Mouse (Mus musculus) MEL (cell line): ENCODE measurements around the gene Gsk3a. TPM values are rescaled to one million over a fixed set of nuclear protein-coding genes. Genes with fewer than 3 reads are reported as not detected.

Source experiments
- DNase-seq: peaks from one replicate; pipeline ENCODE4 v3.0.0; 2011; ENCODE audit warnings: low read depth, low spot score
- H3K27ac ChIP-seq: 2 replicates; pipeline ENCODE4 v1.5.1; 2012; ENCODE audit warnings: low read depth, mild to moderate bottlenecking, control low read depth, low read length, moderate library complexity; ENCODE audit not compliant: control insufficient read depth
- H3K27me3 ChIP-seq, 2 experiments: fragments of 150-350 bp in 1 of 2; sonication (generic) in 1 of 2; 2 replicates each; pipeline ENCODE4 v1.6.1; 2012; ENCODE audit warnings: low read length in 2 of 2, mild to moderate bottlenecking in 2 of 2, improper control_type of control experiment in 1 of 2, moderate library complexity in 1 of 2; ENCODE audit not compliant: insufficient read depth in 2 of 2, control insufficient read depth in 1 of 2
- H3K36me3 ChIP-seq, 2 experiments: 2 replicates each; pipeline ENCODE4 v1.6.1; 2012 to 2014; ENCODE audit warnings: low read length in 2 of 2, improper control_type of control experiment in 1 of 2, inconsistent platforms in 1 of 2, mild to moderate bottlenecking in 1 of 2; ENCODE audit not compliant: insufficient read depth in 2 of 2, control insufficient read depth in 1 of 2
- H3K4me1 ChIP-seq, 2 experiments: fragments of 150-350 bp in 1 of 2; sonication (generic) in 1 of 2; 2 replicates each; pipeline ENCODE4 v1.6.1; 2012; ENCODE audit warnings: low read length in 2 of 2, improper control_type of control experiment in 1 of 2, mild to moderate bottlenecking in 1 of 2; ENCODE audit not compliant: insufficient read depth in 2 of 2, control insufficient read depth in 1 of 2
- H3K4me3 ChIP-seq, 2 experiments: fragments of 150-350 bp in 1 of 2; sonication (generic) in 1 of 2; 2 replicates each; pipeline ENCODE4 v1.5.1; 2012; ENCODE audit warnings: low read depth in 2 of 2, low read length in 2 of 2, mild to moderate bottlenecking in 2 of 2, moderate library complexity in 2 of 2, control low read depth in 1 of 2, improper control_type of control experiment in 1 of 2; ENCODE audit not compliant: control insufficient read depth in 1 of 2, insufficient read depth in 1 of 2
- H3K79me2 ChIP-seq: 2 replicates; pipeline ENCODE4 v1.6.1; 2012; ENCODE audit warnings: mild to moderate bottlenecking, low read length, moderate library complexity; ENCODE audit not compliant: control insufficient read depth, poor library complexity, insufficient read depth
- H3K9ac ChIP-seq: 2 replicates; pipeline ENCODE4 v1.6.1; 2012; ENCODE audit warnings: low read depth, mild to moderate bottlenecking, control low read depth, low read length, moderate library complexity; ENCODE audit not compliant: control insufficient read depth, poor library complexity, severe bottlenecking
- H3K9me3 ChIP-seq: fragments of 150-350 bp; sonication (generic); replicated peaks from 2 replicates; pipeline ENCODE4 v1.6.1; 2012; ENCODE audit warnings: mild to moderate bottlenecking, low read length, improper control_type of control experiment, moderate library complexity; ENCODE audit not compliant: insufficient read depth
- CHD2 ChIP-seq: IDR thresholded peaks from 2 replicates; pipeline ENCODE4 v1.6.1; 2011; ENCODE audit warnings: low read length, improper control_type of control experiment
- E2F4 ChIP-seq: IDR thresholded peaks from 2 replicates; pipeline ENCODE4 v1.6.1; 2011; ENCODE audit warnings: low read depth, low read length, improper control_type of control experiment, borderline replicate concordance
- ELF1 ChIP-seq: IDR thresholded peaks from 2 replicates; pipeline ENCODE4 v1.6.1; 2014; ENCODE audit warnings: low read depth, mild to moderate bottlenecking, inconsistent platforms, low read length, improper control_type of control experiment, moderate library complexity
- ETS1 ChIP-seq: IDR thresholded peaks from 2 replicates; pipeline ENCODE4 v1.6.1; 2012; ENCODE audit warnings: low read depth, mild to moderate bottlenecking, inconsistent platforms, low read length, improper control_type of control experiment, moderate library complexity
- JUND ChIP-seq: IDR thresholded peaks from 2 replicates; pipeline ENCODE4 v1.6.1; 2011; ENCODE audit warnings: low read depth, mild to moderate bottlenecking, improper control_type of control experiment, low read length
- KAT2A ChIP-seq: conservative IDR thresholded peaks from 2 replicates; pipeline ENCODE4 v1.6.1; 2012; ENCODE audit warnings: low read depth, low read length, improper control_type of control experiment, inconsistent platforms
- MAX ChIP-seq: IDR thresholded peaks from 2 replicates; pipeline ENCODE4 v1.6.1; 2011; ENCODE audit warnings: low read length, improper control_type of control experiment
- MAZ ChIP-seq: IDR thresholded peaks from 2 replicates; pipeline ENCODE4 v1.6.1; 2012; ENCODE audit warnings: low read depth, mild to moderate bottlenecking, inconsistent platforms, low read length, improper control_type of control experiment
- MEF2A ChIP-seq: IDR thresholded peaks from 2 replicates; pipeline ENCODE4 v1.6.1; 2014; ENCODE audit warnings: low read depth, mild to moderate bottlenecking, inconsistent platforms, low read length, improper control_type of control experiment; ENCODE audit not compliant: poor library complexity, insufficient replicate concordance, severe bottlenecking; ENCODE audit errors: extremely low read depth
- MXI1 ChIP-seq: IDR thresholded peaks from 2 replicates; pipeline ENCODE4 v1.6.1; 2011; ENCODE audit warnings: mild to moderate bottlenecking, low read depth, low read length, improper control_type of control experiment
- MYB ChIP-seq: IDR thresholded peaks from 2 replicates; pipeline ENCODE4 v1.6.1; 2011; ENCODE audit warnings: mild to moderate bottlenecking, low read depth, low read length, improper control_type of control experiment
- MYC ChIP-seq: IDR thresholded peaks from 2 replicates; pipeline ENCODE4 v1.6.1; 2011; ENCODE audit warnings: low read depth, mild to moderate bottlenecking, low read length, improper control_type of control experiment, moderate library complexity
- NELFE ChIP-seq: IDR thresholded peaks from 2 replicates; pipeline ENCODE4 v1.6.1; 2011; ENCODE audit warnings: low read depth, low read length, improper control_type of control experiment
- NRF1 ChIP-seq: IDR thresholded peaks from 2 replicates; pipeline ENCODE4 v1.6.1; 2014; ENCODE audit warnings: low read depth, mild to moderate bottlenecking, inconsistent platforms, low read length, improper control_type of control experiment, moderate library complexity; ENCODE audit not compliant: poor library complexity, insufficient read depth, severe bottlenecking
- POLR2AphosphoS2 ChIP-seq: IDR thresholded peaks from 2 replicates; pipeline ENCODE4 v1.6.1; 2011; ENCODE audit warnings: low read length, improper control_type of control experiment
- POLR2AphosphoS5 ChIP-seq: IDR thresholded peaks from 2 replicates; pipeline ENCODE4 v1.6.1; 2012; ENCODE audit warnings: low read depth, borderline replicate concordance, mild to moderate bottlenecking, inconsistent platforms, low read length, moderate library complexity, mixed read lengths
- TAL1 ChIP-seq: IDR thresholded peaks from 2 replicates; pipeline ENCODE4 v1.6.1; 2012; ENCODE audit warnings: mild to moderate bottlenecking, inconsistent platforms, low read length, moderate library complexity, mixed read lengths
- TBP ChIP-seq: IDR thresholded peaks from 2 replicates; pipeline ENCODE4 v1.8.0; 2011; ENCODE audit warnings: low read depth, low read length, improper control_type of control experiment
- TCF12 ChIP-seq: IDR thresholded peaks from 2 replicates; pipeline ENCODE4 v1.6.1; 2014; ENCODE audit warnings: low read depth, mild to moderate bottlenecking, inconsistent platforms, low read length, improper control_type of control experiment, moderate library complexity
- USF1 ChIP-seq: IDR thresholded peaks from 2 replicates; pipeline ENCODE4 v1.6.1; 2014; ENCODE audit warnings: low read depth, mild to moderate bottlenecking, inconsistent platforms, low read length, improper control_type of control experiment, moderate library complexity
- ZC3H11A ChIP-seq: IDR thresholded peaks from 2 replicates; pipeline ENCODE4 v1.6.1; 2012; ENCODE audit warnings: low read depth, mild to moderate bottlenecking, inconsistent platforms, low read length, improper control_type of control experiment
- ZKSCAN1 ChIP-seq: IDR thresholded peaks from 2 replicates; pipeline ENCODE4 v1.6.1; 2012; ENCODE audit warnings: low read depth, mild to moderate bottlenecking, inconsistent platforms, low read length, improper control_type of control experiment, moderate library complexity
- ZNF384 ChIP-seq: IDR thresholded peaks from 2 replicates; pipeline ENCODE4 v1.6.1; 2012; ENCODE audit warnings: low read depth, mild to moderate bottlenecking, inconsistent platforms, low read length, improper control_type of control experiment
- polyA plus RNA-seq, 2 experiments: library from polyadenylated mRNA; stranded (reverse) in 1 of 2; unstranded in 1 of 2; fragments of >175 nt in 1 of 2; fragments of >200 nt in 1 of 2; gene quantifications; 2 replicates each; pipeline versions ENCODE4 v1.2.1 to v1.2.4; 2012; ENCODE audit warnings: low replicate concordance in 2 of 2, low read depth in 1 of 2; ENCODE audit not compliant: insufficient read length in 2 of 2, insufficient read depth in 1 of 2, missing spikeins in 1 of 2
- total RNA-seq: library from RNA; depleted of rRNA; stranded (reverse); fragments of 300-350 nt; gene quantifications from 2 replicates; pipeline ENCODE4 v1.2.3, GENCODE M21; 2012

Gene Gsk3a
- total and polyA plus RNA-seq, 3 experiments: 59.8 to 149 (median 86.6) TPM

GRCm38 (mm10) chr7:25281734-25282601, 44.3 kb upstream of the Gsk3a start (continued):
- TF ChIP-seq POLR2AphosphoS5 (0 out of 2 replicates have a peak, but pooled peaks have one; percentile 56), E2F4 (no peak), TBP (0 out of 2 replicates have a peak, but pooled peaks have one; percentile 27), KAT2A (no peak; the same call in 1 of the 2 replicates), MYC (no peak)

- Histone ChIP-seq H3K36me3 (peaks cover 7 to 40% of the 10 kb centered on the region in 2 experiments), H3K27me3 (no peaks in the 10 kb centered on the region), H3K4me1 (peaks cover 26 to 41% of the 10 kb centered on the region in 2 experiments), H3K79me2 (peaks cover 32% of the 10 kb centered on the region), H3K27ac (peak overlapping the region; percentile 94), H3K9me3 (no peaks in the 10 kb centered on the region), H3K4me3 (peak overlapping the region; percentile 30 to 38), H3K9ac (peak overlapping the region; percentile 66)
- peak; percentile 66 for DNase-seq
- TF ChIP-seq MAX (peak; percentile 60; the same call in 1 of the 2 replicates), MXI1 (peak; percentile 15), ZNF384 (no peak), MEF2A (no peak), POLR2AphosphoS2 (no peak), KAT2A (no peak), MYC (0 out of 2 replicates have a peak, but pooled peaks have one; percentile 39), ETS1 (0 out of 2 replicates have a peak, but pooled peaks have one; percentile 5)
These were observed 43.6 kb upstream of the Gsk3a start for GRCm38 (mm10) chr7:25281166-25281733.

- Histone ChIP-seq H3K4me1 (peaks cover 26 to 50% of the 10 kb centered on the region in 2 experiments), H3K9me3 (no peaks in the 10 kb centered on the region), H3K27me3 (no peaks in the 10 kb centered on the region), H3K36me3 (peaks cover 0 to 47% of the 10 kb centered on the region in 2 experiments; a peak in 3 of 4 replicates), H3K9ac (peak overlapping the region; percentile 66), H3K4me3 (peak overlapping the region; percentile 42 to 44), H3K27ac (peak overlapping the region; percentile 94), H3K79me2 (peaks cover 35% of the 10 kb centered on the region)
- DNase-seq: peak; percentile 92
- TF ChIP-seq ZC3H11A: no peak
- no peak for TF ChIP-seq ZKSCAN1
- TF ChIP-seq TAL1: peak; percentile 41
- no peak for TF ChIP-seq NRF1
- peak; percentile 96 for TF ChIP-seq MAZ
- TF ChIP-seq MYB: 0 out of 2 replicates have a peak, but pooled peaks have one; percentile 75
- TF ChIP-seq JUND: peak; percentile 94
- TF ChIP-seq TBP: peak; percentile 46
- no peak for TF ChIP-seq USF1
- TF ChIP-seq CHD2: no peak
- peak; percentile 76 for TF ChIP-seq NELFE
- no peak for TF ChIP-seq ELF1
- TF ChIP-seq MAX: peak; percentile 73
- peak; percentile 85 for TF ChIP-seq ETS1
- peak; percentile 62; the same call in 1 of the 2 replicates for TF ChIP-seq MYC
- peak; percentile 50; the same call in 1 of the 2 replicates for TF ChIP-seq TCF12
These were observed 42.5 kb upstream of the Gsk3a start for GRCm38 (mm10) chr7:25279861-25280791.
